ENCODE assay signal across 12 mouse cellular contexts in the genomic region with DNA sequence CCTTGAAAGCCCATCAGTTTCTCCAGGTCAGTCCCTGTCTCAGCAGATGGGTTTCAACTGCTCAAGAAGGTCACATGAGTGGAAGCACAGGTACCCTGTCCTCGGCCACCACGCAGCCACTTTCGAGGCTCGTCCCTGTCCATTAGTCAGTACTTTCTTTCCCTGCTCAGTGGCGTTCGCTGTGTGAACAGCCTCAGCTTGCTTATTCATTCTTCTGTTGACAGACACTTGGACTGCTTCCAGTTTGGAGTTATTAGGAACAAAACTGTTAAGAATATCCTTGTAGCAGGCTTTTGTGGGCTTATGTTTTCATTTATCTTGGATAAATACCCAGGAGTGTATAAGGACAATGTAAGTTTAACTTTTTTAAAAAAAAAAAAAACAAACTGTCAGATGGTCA. TPM values are rescaled to one million over a fixed set of nuclear protein-coding genes. Genes with fewer than 3 reads are reported as not detected.
DNase-seq lines count a peak whose midpoint lies in the region; ATAC-seq and TF ChIP-seq lines count a peak whose summit lies in the region.
"Had no signal": no experiment of that assay in that cellular context is flagged by ENCODE, and none has a peak within 500 bp of the region (broad histone marks: within the 10 kb centered on the region; RNA-seq: fewer than 3 reads in every experiment).

No protein-coding gene starts in this region.

- peaks cover 11 to 17% of the 10 kb centered on the region in 2 experiments for H3K4me1 ChIP-seq in heart, embryonic 14.5 days (ENCODE audit: control insufficient read depth in 2 of 2, insufficient read depth in 2 of 2, low read length in 2 of 2)
- peaks cover 2% of the 10 kb centered on the region for H3K4me1 ChIP-seq in heart, embryonic 11.5 days (ENCODE audit: control insufficient read depth, insufficient read depth, low read length)
- no peaks in the 10 kb centered on the region for H3K4me1 ChIP-seq in limb, embryonic 14.5 days (ENCODE audit: control insufficient read depth, insufficient read depth, low read length)
- H3K4me1 ChIP-seq in limb, embryonic 10.5 days, result peaks cover 14% of the 10 kb centered on the region
- H3K4me1 ChIP-seq: liver, embryonic 13.5 days had no signal

- H3K27me3 ChIP-seq in heart, embryonic 14.5 days (ENCODE audit: control insufficient read depth, insufficient read depth, low read length), result no peaks in the 10 kb centered on the region
- H3K27me3 ChIP-seq in heart, embryonic 11.5 days (ENCODE audit: control insufficient read depth, insufficient read depth, low read length), result no peaks in the 10 kb centered on the region
- H3K27me3 ChIP-seq in limb, embryonic 14.5 days (ENCODE audit: control insufficient read depth, insufficient read depth, low read length), result no peaks in the 10 kb centered on the region
- H3K27me3 ChIP-seq in limb, embryonic 10.5 days (ENCODE audit: low read depth, poor library complexity, severe bottlenecking), result no peaks in the 10 kb centered on the region

- H3K4me2 ChIP-seq in heart, embryonic 14.5 days (ENCODE audit: low read length), result no peak overlapping the region
- H3K4me2 ChIP-seq in heart, embryonic 11.5 days, result no peak overlapping the region
- H3K4me2 ChIP-seq in limb, embryonic 14.5 days (replicated peaks; ENCODE audit: low read depth, low read length, severe bottlenecking), result no peak overlapping the region
- H3K4me2 ChIP-seq: liver, embryonic 13.5 days had no signal

- H3K36me3 ChIP-seq in heart, embryonic 14.5 days (ENCODE audit: control insufficient read depth, insufficient read depth, low read length), result peaks cover 24% of the 10 kb centered on the region; the same call in 1 of the 2 replicates
- no peaks in the 10 kb centered on the region for H3K36me3 ChIP-seq in heart, embryonic 11.5 days (ENCODE audit: control insufficient read depth, insufficient read depth, low read length)
- H3K36me3 ChIP-seq in limb, embryonic 14.5 days (ENCODE audit: control insufficient read depth, insufficient read depth, low read length), result no peaks in the 10 kb centered on the region
- H3K36me3 ChIP-seq in limb, embryonic 10.5 days, result no peaks in the 10 kb centered on the region
- H3K36me3 ChIP-seq: liver, embryonic 13.5 days had no signal

- peak; percentile 37 for DNase-seq in limb, embryonic 14.5 days (ENCODE audit: low spot score)
- no peak for DNase-seq in limb, embryonic 10.5 days (ENCODE audit: low spot score)
- DNase-seq in 3T3-L1 (ENCODE audit: low read depth, low spot score) (peak; percentile 73), MN1 (ENCODE audit: low spot score) (peak; percentile 42)
- DNase-seq in right cerebral cortex, postnatal 14 days, result no peak
- DNase-seq: cerebellum, adult 2 months; kidney, postnatal 10 days; liver, embryonic 13.5 days; thymus, postnatal 36 days had no signal

- no peaks in the 10 kb centered on the region for H3K9me3 ChIP-seq in heart, embryonic 14.5 days (ENCODE audit: control insufficient read depth, low read length)
- no peaks in the 10 kb centered on the region for H3K9me3 ChIP-seq in heart, embryonic 11.5 days (replicated peaks; ENCODE audit: control insufficient read depth, low read length)
- H3K9me3 ChIP-seq in limb, embryonic 14.5 days (ENCODE audit: control insufficient read depth, low read length), result no peaks in the 10 kb centered on the region
- H3K9me3 ChIP-seq in limb, embryonic 10.5 days (replicated peaks), result no peaks in the 10 kb centered on the region
- H3K9me3 ChIP-seq: liver, embryonic 13.5 days had no signal

- H3K9ac ChIP-seq in heart, embryonic 14.5 days (ENCODE audit: low read length), result no peak overlapping the region
- H3K9ac ChIP-seq in heart, embryonic 11.5 days (ENCODE audit: low read depth, low read length), result no peak overlapping the region
- no peak overlapping the region for H3K9ac ChIP-seq in limb, embryonic 14.5 days (ENCODE audit: low read depth, low read length, severe bottlenecking)
- H3K9ac ChIP-seq: liver, embryonic 13.5 days had no signal

- WGBS in heart, embryonic 14.5 days, result 17% methylated on average over 6 of the region's 6 CpGs
- WGBS in heart, embryonic 11.5 days (ENCODE audit: insufficient replicate concordance), result 39% methylated on average over 6 of the region's 6 CpGs
- 73% methylated on average over 6 of the region's 6 CpGs for WGBS in limb, embryonic 14.5 days
- WGBS in limb, embryonic 10.5 days, result 90% methylated on average over 6 of the region's 6 CpGs

- no peak for TF ChIP-seq POLR2A in limb, embryonic 14.5 days (IDR thresholded peaks at IDR 0.05; ENCODE audit: borderline replicate concordance, extremely low read depth, insufficient read depth, insufficient read length)

- ATAC-seq in heart, embryonic 14.5 days (ENCODE audit: insufficient number of reproducible peaks, insufficient read depth, low FRiP score, low read depth), result no peak
- ATAC-seq in heart, embryonic 11.5 days (replicated peaks; ENCODE audit: insufficient number of reproducible peaks, low FRiP score, low TSS enrichment), result no peak
- ATAC-seq in limb, embryonic 14.5 days (ENCODE audit: low FRiP score, low read depth), result no peak

- H3K4me3 ChIP-seq in heart, embryonic 14.5 days (ENCODE audit: control insufficient read depth in 1 of 2, insufficient read depth in 1 of 2, low read depth in 1 of 2, low read length in 2 of 2), result no peak overlapping the region
- H3K4me3 ChIP-seq in heart, embryonic 11.5 days (ENCODE audit: low read depth, low read length), result no peak overlapping the region
- H3K4me3 ChIP-seq in limb, embryonic 14.5 days (replicated peaks; ENCODE audit: low read length), result no peak overlapping the region
- H3K4me3 ChIP-seq in limb, embryonic 10.5 days, result no peak overlapping the region
- H3K4me3 ChIP-seq: liver, embryonic 13.5 days had no signal

- peak overlapping the region; percentile 21 to 46; a peak in 3 of 4 replicates for H3K27ac ChIP-seq in heart, embryonic 14.5 days (replicated peaks in 1 of 2; ENCODE audit: control insufficient read depth in 1 of 2, insufficient read depth in 1 of 2, low read depth in 2 of 2, low read length in 2 of 2)
- H3K27ac ChIP-seq in heart, embryonic 11.5 days (ENCODE audit: low read depth, low read length), result no peak overlapping the region
- H3K27ac ChIP-seq in limb, embryonic 14.5 days (replicated peaks; ENCODE audit: low read depth, low read length), result no peak overlapping the region
- no peak overlapping the region for H3K27ac ChIP-seq in limb, embryonic 10.5 days
- H3K27ac ChIP-seq: liver, embryonic 13.5 days had no signal

RNA-seq across cellular contexts. Expression of gene Nos3, which starts 9.6 kb away (rescaled TPM):
- polyA plus RNA-seq in heart, embryonic 14.5 days (2014; fragmentation: Nextera tagmentation; extraction: Ambion mirVana), result 27.7 and 28.2 TPM in 2 replicates
- polyA plus RNA-seq in heart, embryonic 11.5 days (2014; fragmentation: Nextera tagmentation; extraction: Ambion mirVana), result 21.5 and 30.4 TPM in 2 replicates
- 7.3 and 7.4 TPM in 2 replicates for polyA plus RNA-seq in limb, embryonic 14.5 days (2012; rRNA removed)
- 4.8 and 6.1 TPM in 2 replicates for polyA plus RNA-seq in limb, embryonic 14.5 days (2014; fragmentation: Nextera tagmentation; extraction: Ambion mirVana)
- polyA plus RNA-seq in limb, embryonic 10.5 days (2016; fragmentation: Nextera tagmentation; extraction: Ambion mirVana), result 8.4 and 8.9 TPM in 2 replicates

RNA-seq across cellular contexts. Expression of gene Atg9b, which starts 17.7 kb away (rescaled TPM):
- 1.0 and 1.5 TPM in 2 replicates for polyA plus RNA-seq in heart, embryonic 14.5 days (2014; fragmentation: Nextera tagmentation; extraction: Ambion mirVana)
- 0.49 and 1.5 TPM in 2 replicates for polyA plus RNA-seq in heart, embryonic 11.5 days (2014; fragmentation: Nextera tagmentation; extraction: Ambion mirVana)
- 1.7 and 2.4 TPM in 2 replicates for polyA plus RNA-seq in limb, embryonic 14.5 days (2012; rRNA removed)
- polyA plus RNA-seq in limb, embryonic 14.5 days (2014; fragmentation: Nextera tagmentation; extraction: Ambion mirVana), result 0.54 and 1.3 TPM in 2 replicates
- 1.4 and 2.1 TPM in 2 replicates for polyA plus RNA-seq in limb, embryonic 10.5 days (2016; fragmentation: Nextera tagmentation; extraction: Ambion mirVana)

RNA-seq across cellular contexts. Expression of gene Abcb8, which starts 19.2 kb away (rescaled TPM):
- 52.7 and 56.1 TPM in 2 replicates for polyA plus RNA-seq in heart, embryonic 14.5 days (2014; fragmentation: Nextera tagmentation; extraction: Ambion mirVana)
- 44.6 and 53.1 TPM in 2 replicates for polyA plus RNA-seq in heart, embryonic 11.5 days (2014; fragmentation: Nextera tagmentation; extraction: Ambion mirVana)
- 45.3 and 58.3 TPM in 2 replicates for polyA plus RNA-seq in limb, embryonic 14.5 days (2012; rRNA removed)
- polyA plus RNA-seq in limb, embryonic 14.5 days (2014; fragmentation: Nextera tagmentation; extraction: Ambion mirVana), result 35.8 and 37.3 TPM in 2 replicates
- 56.6 and 56.7 TPM in 2 replicates for polyA plus RNA-seq in limb, embryonic 10.5 days (2016; fragmentation: Nextera tagmentation; extraction: Ambion mirVana)

RNA-seq across cellular contexts. Expression of gene Kcnh2, which starts 22.8 kb away (rescaled TPM):
- polyA plus RNA-seq in heart, embryonic 14.5 days (2014; fragmentation: Nextera tagmentation; extraction: Ambion mirVana), result 23.5 and 32.9 TPM in 2 replicates
- 19.4 and 20.8 TPM in 2 replicates for polyA plus RNA-seq in heart, embryonic 11.5 days (2014; fragmentation: Nextera tagmentation; extraction: Ambion mirVana)
- 16.2 and 26.5 TPM in 2 replicates for polyA plus RNA-seq in limb, embryonic 14.5 days (2012; rRNA removed)
- polyA plus RNA-seq in limb, embryonic 14.5 days (2014; fragmentation: Nextera tagmentation; extraction: Ambion mirVana), result 2.8 and 3.8 TPM in 2 replicates
- 15.0 and 19.3 TPM in 2 replicates for polyA plus RNA-seq in limb, embryonic 10.5 days (2016; fragmentation: Nextera tagmentation; extraction: Ambion mirVana)

RNA-seq across cellular contexts. Expression of gene Asic3, which starts 39.0 kb away (rescaled TPM):
- 0.12 TPM in 1 of 2 replicates, not detected in the other for polyA plus RNA-seq in heart, embryonic 14.5 days (2014; fragmentation: Nextera tagmentation; extraction: Ambion mirVana)
- 0.20 TPM in 1 of 2 replicates, not detected in the other for polyA plus RNA-seq in heart, embryonic 11.5 days (2014; fragmentation: Nextera tagmentation; extraction: Ambion mirVana)
- 3.0 and 6.2 TPM in 2 replicates for polyA plus RNA-seq in limb, embryonic 14.5 days (2012; rRNA removed)
- 0.36 and 1.2 TPM in 2 replicates for polyA plus RNA-seq in limb, embryonic 14.5 days (2014; fragmentation: Nextera tagmentation; extraction: Ambion mirVana)
- 0.13 and 0.30 TPM in 2 replicates for polyA plus RNA-seq in limb, embryonic 10.5 days (2016; fragmentation: Nextera tagmentation; extraction: Ambion mirVana)
- polyA plus RNA-seq: intestine, embryonic 14.5 days; liver, embryonic 13.5 days had no signal

Comparison
In these comparisons a context has a peak if more than half of its experiments do, and no peak if none do; other contexts are left out.
1. H3K27ac ChIP-seq: peak in heart, embryonic 14.5 days (2 of 2); none in heart, embryonic 11.5 days (single experiment), limb, embryonic 14.5 days (single experiment) and limb, embryonic 10.5 days (single experiment).
2. DNase-seq: peak in limb, embryonic 14.5 days (single experiment), 3T3-L1 (single experiment) and MN1 (single experiment); none in limb, embryonic 10.5 days (single experiment) and right cerebral cortex, postnatal 14 days (single experiment).